Mouse (Mus musculus) liver, embryonic 11.5 days (tissue): ENCODE data around the gene Nudt9. TPM values are rescaled to one million over a fixed set of nuclear protein-coding genes. Genes with fewer than 3 reads are reported as not detected.

ENCODE experiments used
- ATAC-seq: fragments of 200-750 bp; cut with Nextera tagmentation; replicated peaks from 2 replicates; pipeline ENCODE4 v1.8.0; 2017; ENCODE audit warnings: moderate number of reproducible peaks, mild to moderate bottlenecking, moderate TSS enrichment, moderate library complexity; ENCODE audit not compliant: low FRiP score
- DNase-seq: peaks from one replicate; pipeline ENCODE4 v3.0.0-alpha.2; 2017; ENCODE audit warnings: low spot score
- H3K27ac ChIP-seq: fragments of 300-500 bp; sonication (generic); 2 replicates; pipeline ENCODE4 v1.5.1; 2014; ENCODE audit warnings: mild to moderate bottlenecking, low read depth, low read length, control low read depth
- H3K27me3 ChIP-seq: fragments of 300-500 bp; sonication (generic); replicated peaks from 2 replicates; pipeline ENCODE4 v1.6.1; 2014; ENCODE audit warnings: low read length, mixed read lengths; ENCODE audit not compliant: control insufficient read depth, insufficient read depth
- H3K36me3 ChIP-seq: fragments of 300-500 bp; sonication (generic); 2 replicates; pipeline ENCODE4 v1.6.1; 2014; ENCODE audit warnings: mild to moderate bottlenecking, low read length, moderate library complexity, mixed read lengths; ENCODE audit not compliant: control insufficient read depth, insufficient read depth
- H3K4me1 ChIP-seq: fragments of 300-500 bp; sonication (generic); replicated peaks from 2 replicates; pipeline ENCODE4 v1.6.1; 2014; ENCODE audit warnings: low read length, mixed read lengths; ENCODE audit not compliant: control insufficient read depth, insufficient read depth
- H3K4me2 ChIP-seq: fragments of 300-500 bp; sonication (generic); 2 replicates; pipeline ENCODE4 v1.6.1; 2014; ENCODE audit warnings: mild to moderate bottlenecking, control low read depth, moderate library complexity
- H3K4me3 ChIP-seq: fragments of 300-500 bp; sonication (generic); 2 replicates; pipeline ENCODE4 v1.5.1; 2014; ENCODE audit warnings: low read depth, low read length, control low read depth
- H3K9ac ChIP-seq: fragments of 300-500 bp; sonication (generic); 2 replicates; pipeline ENCODE4 v1.6.1; 2014; ENCODE audit warnings: low read depth, low read length, control low read depth
- H3K9me3 ChIP-seq: fragments of 300-500 bp; sonication (generic); 2 replicates; pipeline ENCODE4 v1.6.1; 2016; ENCODE audit warnings: low read length, inconsistent platforms, mixed read lengths; ENCODE audit not compliant: control insufficient read depth
- WGBS: fragments of 180-500 bp; shearing (Covaris S2); extraction: QIAGEN DNeasy Blood & Tissue Kit; methylation state at CpG from one replicate; pipeline ENCODE4 v1.1.7; 2014; 5-methylcytosine and 5-hydroxymethylcytosine counted together
- microRNA-seq: library from miRNA; unstranded; fragments of <30 nt; microRNA quantifications from one replicate; pipeline ENCODE4, GENCODE M21; 2017; ENCODE audit warnings: borderline number of aligned reads
- polyA plus RNA-seq: library from polyadenylated mRNA; unstranded; fragments of >200 nt; fragmentation: Nextera tagmentation; extraction: Ambion mirVana; gene quantifications from 2 replicates; pipeline ENCODE4 v1.2.1, GENCODE M21; 2014

The Nudt9 gene
- polyA plus RNA-seq, 1 experiment from 2014 or later: 103 TPM

- Histone ChIP-seq H3K27me3 (no peaks in the 10 kb centered on the region), H3K9ac (no peak within 1 kb of the TSS), H3K4me2 (no peak within 1 kb of the TSS), H3K4me1 (no peaks in the 10 kb centered on the region), H3K27ac (no peak within 1 kb of the TSS), H3K36me3 (no peaks in the 10 kb centered on the region), H3K4me3 (no peak within 1 kb of the TSS), H3K9me3 (no peaks in the 10 kb centered on the region)
- no peak for DNase-seq
- WGBS: 52% methylated on average over 15 of the region's 15 CpGs
- ATAC-seq: no peak
These were observed 67.5 kb downstream of the Nudt9 start, which contains the start of gene Sparcl1 for GRCm38 (mm10) chr5:104113491-104114172. TSS of gene Sparcl1 (minus strand) at chr5:104113733.

Small RNA genes lying within 50 kb of the gene (microRNA-seq; reads per million reads assigned to microRNA genes)
- gene Mir5619: 5.3 reads per million, percentile 13 among the genes with 10 or more reads in this experiment

Other genes starting within 250 kb of the Nudt9 start
- gene Klhl8, start 135.0 kb upstream of the Nudt9 start, polyA plus RNA-seq: 4.1 and 4.5 TPM in 2 replicates
- gene Hsd17b13, start 68.9 kb upstream of the Nudt9 start, polyA plus RNA-seq: 0.32 TPM in 1 of 2 replicates, not detected in the other
- 1.7 and 2.5 TPM in 2 replicates for gene Hsd17b11, start 24.4 kb upstream of the Nudt9 start, polyA plus RNA-seq
- gene Gm17660, start 31.3 kb downstream of the Nudt9 start, polyA plus RNA-seq: not detected in 2 replicates
- gene Sparcl1, start 67.4 kb downstream of the Nudt9 start, polyA plus RNA-seq: 5.6 and 6.8 TPM in 2 replicates
- not detected in 2 replicates for gene Dspp, start 124.4 kb downstream of the Nudt9 start, polyA plus RNA-seq
- gene Dmp1, start 156.3 kb downstream of the Nudt9 start, polyA plus RNA-seq: 0.05 and 0.23 TPM in 2 replicates